Mouse (Mus musculus): Measurements from ENCODE around the gene Sytl1.

- TF ChIP-seq CTCF (IDR thresholded peaks at IDR 0.05; ENCODE audit: borderline replicate concordance, control insufficient read depth, extremely low read depth, insufficient read depth, low read length, poor library complexity), result peak; percentile 92
- TF ChIP-seq POLR2A (IDR thresholded peaks at IDR 0.05; ENCODE audit: control insufficient read depth, extremely low read depth, insufficient read depth, low read length, poor library complexity), result no peak
Measured at GRCm38 (mm10) chr4:133209366-133209765, 53.5 kb downstream of the Sytl1 start.

Measured in thymus, adult 2 months (tissue).